Mouse (Mus musculus) small intestine, adult 2 months (tissue): ENCODE measurements around the gene Epb41l4b.

Experiments used
- CTCF ChIP-seq: fragments of 200-500 bp; IDR thresholded peaks from 2 replicates; pipeline ENCODE4 v1.5.1; 2012; ENCODE audit warnings: low read depth, mild to moderate bottlenecking, control low read depth, inconsistent platforms, low read length, moderate library complexity, mixed read lengths; ENCODE audit not compliant: insufficient replicate concordance, insufficient read length; ENCODE audit errors: extremely low read depth
- POLR2A ChIP-seq: fragments of 200-500 bp; IDR thresholded peaks from 2 replicates; pipeline ENCODE4 v1.6.1; 2012; ENCODE audit warnings: low read depth, mild to moderate bottlenecking, control low read depth, inconsistent platforms, low read length, moderate library complexity

- TF ChIP-seq CTCF: no peak
- TF ChIP-seq POLR2A: no peak
Measured at GRCm38 (mm10) chr4:57001437-57001836, 141.8 kb downstream of the Epb41l4b start.
